Mouse (Mus musculus) spleen, adult 12 weeks (tissue): ENCODE results near the gene Aurkaip1.

ENCODE experiments used
- DNase-seq: peaks from one replicate; pipeline ENCODE4 v3.0.0; 2022; ENCODE audit warnings: low spot score

Aurkaip1 gene

DNA sequence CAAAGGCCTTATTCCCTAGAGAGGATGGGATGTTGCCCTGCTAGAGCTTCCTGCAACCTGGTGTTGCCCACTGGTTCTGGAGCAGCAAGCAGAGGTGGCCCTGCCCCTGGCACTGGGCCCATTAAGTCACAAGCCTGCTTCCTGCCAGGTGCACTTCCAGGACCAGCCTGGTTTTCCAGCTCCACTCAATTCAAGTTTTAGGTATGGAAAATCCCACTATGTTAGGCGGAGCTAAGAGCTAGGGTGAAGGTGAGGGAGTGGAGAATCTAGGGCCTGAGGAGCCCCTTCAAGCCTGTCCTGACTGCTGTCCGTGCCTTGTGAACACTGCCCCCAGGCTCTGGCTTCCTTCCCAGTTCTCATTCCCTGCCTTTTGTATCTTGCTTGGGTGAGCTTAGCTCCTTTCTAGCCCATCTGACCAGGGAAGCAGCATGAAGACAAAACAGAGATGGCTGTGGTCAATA, 20.9 kb downstream of the Aurkaip1 start:
- no peak for DNase-seq

DNA sequence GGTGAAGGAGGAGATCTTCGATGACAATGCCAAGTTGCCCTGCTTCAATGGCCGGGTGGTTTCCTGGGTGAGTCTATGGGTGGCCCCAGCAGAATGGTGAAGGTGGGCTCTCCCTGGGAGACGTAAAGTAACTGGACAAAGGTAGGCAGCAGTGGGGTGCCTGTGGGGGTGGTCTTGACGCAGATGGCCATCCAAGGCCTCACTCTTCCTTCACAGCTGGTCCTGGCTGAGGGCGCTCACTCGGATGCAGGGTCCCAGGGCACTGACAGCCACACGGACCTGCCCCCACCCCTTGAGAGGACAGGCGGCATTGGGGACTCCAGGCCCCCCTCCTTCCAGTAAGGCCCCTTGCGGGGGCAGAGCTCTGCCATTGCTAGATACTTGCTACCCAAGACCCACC, 22.3 kb downstream of the Aurkaip1 start:
- DNase-seq, result no peak

DNA sequence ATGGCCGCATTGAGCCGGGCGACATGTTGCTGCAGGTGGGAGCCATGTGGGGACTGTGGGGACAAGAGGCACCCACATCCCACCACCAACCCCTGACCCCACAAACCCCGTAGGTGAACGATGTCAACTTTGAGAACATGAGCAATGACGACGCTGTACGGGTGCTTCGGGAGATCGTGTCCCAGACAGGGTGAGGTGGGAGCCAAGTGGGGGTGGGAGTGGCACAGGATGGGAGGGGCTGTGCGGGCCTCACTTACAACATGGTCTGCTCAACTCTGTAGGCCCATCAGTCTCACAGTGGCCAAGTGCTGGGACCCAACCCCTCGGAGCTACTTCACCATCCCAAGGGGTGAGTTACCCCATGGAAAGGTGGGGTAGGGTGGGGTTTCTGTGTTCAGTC, 23.9 kb downstream of the Aurkaip1 start:
- DNase-seq, result no peak

DNA sequence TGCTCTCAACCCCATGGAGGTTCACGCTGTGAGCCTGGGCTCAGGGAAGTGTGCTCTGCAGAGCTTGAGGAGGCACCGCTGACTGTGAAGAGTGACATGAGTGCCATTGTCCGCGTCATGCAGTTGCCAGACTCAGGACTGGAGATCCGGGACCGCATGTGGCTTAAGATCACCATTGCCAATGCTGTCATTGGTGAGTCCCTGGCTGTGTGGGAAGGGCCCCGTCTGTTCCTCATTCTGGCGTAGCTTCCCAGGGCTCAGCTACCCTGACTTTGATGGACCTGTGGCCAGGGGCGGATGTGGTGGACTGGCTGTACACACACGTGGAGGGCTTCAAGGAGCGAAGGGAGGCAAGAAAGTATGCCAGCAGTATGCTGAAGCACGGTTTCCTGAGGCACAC, 25.0 kb downstream of the Aurkaip1 start:
- no peak for DNase-seq

DNA sequence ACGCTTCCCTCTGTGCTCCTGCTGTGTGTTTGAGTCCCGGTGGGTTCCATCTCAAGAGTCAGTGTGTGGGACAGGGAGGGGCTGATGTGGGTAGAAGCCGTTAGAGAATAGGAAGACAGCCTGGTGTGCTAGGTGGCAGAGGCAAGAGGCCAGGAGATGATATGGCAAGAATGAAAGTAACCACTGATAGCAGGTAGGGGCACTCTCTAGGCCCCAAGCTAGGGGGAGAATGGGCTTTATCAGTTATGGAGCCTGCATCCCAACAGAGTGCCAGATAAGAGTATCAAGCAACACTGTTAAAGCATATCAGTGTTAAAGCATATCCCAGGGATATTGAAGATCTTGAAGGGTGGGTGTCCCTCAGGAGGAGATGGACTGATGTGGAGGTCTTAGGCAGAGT, 25.8 kb downstream of the Aurkaip1 start:
- no peak for DNase-seq

DNA sequence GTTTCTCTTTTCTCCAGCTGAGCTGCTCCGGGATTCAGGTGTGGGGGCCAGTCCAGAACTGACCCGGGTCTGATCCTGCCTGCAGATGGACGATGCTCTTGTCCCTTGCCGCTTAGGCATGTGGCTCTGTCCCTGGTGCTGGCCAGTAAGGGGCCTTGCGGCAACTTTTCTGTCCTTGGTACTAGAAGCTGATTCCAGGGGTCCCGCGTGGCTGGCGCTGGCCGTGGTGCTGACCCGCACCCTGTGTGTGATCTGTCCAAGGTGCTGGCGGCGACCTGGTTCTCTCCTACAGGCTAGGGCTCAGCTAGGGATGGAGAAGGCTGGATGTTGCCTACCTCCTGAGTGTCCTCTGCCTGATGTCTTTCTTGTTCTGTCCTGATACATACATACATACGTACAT, 28.2 kb downstream of the Aurkaip1 start:
- no peak for DNase-seq

DNA sequence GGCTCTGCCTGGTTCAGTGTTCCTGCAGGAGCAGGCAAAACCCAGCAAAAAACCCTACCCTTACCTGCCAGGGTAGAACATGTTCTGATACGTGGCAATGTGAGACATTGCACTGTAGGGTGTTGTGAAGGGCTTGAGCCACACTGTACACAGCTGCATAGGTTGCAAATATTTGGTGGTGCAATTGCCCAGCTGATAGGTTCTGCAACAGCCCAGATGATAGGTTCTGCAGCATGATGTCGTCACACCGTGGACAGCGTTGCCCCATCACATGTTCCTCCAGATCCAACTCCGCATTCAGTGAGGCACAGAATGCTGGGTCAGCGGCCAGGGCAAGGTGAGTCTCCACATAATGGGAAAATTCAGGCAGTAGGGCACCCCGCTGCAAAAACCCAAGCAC, 30.7 kb downstream of the Aurkaip1 start:
- DNase-seq, result no peak

DNA sequence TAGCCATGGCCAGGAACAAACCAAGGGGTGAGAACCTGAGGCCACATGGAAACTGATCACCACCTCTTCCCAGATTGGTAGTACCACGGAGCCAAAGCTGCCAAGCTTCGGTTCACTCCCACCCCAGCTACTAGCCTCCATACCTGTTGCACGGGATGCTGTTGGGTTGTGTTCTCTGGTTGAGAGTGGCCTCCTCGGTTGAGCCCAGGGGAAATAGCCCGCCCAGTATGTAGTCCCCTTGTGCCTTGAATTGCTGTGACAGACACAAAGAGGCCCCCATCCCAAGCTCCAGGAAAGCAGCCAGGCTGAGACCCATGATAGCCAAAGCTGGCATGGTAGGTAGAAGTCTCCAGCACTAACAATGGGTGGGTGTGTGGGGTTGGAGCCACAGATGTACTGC, 31.9 kb downstream of the Aurkaip1 start, which contains the start of gene Tas1r3:
TSS of gene Tas1r3 (minus strand) at position 362 of the 400 bp plus-strand sequence.
- DNase-seq, result no peak

DNA sequence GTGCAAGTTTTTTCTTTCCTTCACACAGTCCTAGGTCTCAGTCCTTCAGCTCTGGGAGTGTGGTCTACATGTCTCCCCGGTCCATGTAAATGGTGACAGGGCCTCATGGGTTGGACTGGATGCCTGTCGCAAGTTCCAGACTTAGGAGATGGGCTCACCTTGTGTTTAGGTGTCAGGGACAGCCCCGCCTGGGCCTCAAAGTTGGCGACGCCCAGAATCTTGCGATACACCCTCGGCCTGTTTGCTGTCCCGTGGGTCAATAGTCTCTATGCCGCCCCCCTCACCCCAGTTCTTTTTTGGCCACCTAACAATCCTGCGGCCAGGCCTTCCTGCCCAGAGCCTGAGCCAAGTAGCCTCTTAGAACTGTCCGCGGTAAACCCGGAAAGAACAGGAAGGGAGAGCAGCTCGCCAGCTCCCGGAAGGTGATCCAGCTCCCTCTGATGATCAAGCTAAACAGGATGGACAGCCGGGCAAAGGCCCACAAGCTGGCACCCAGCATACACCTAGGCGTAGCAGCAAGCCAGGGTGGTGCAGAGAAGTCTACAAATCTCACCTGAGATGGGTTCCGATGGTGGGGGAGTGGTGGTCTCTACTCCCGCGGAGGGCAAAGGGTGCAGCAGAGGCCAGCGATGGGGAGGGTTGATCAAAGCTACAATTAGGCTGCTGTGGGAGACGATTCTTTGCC, 37.7 kb downstream of the Aurkaip1 start:
- DNase-seq, result no peak

DNA sequence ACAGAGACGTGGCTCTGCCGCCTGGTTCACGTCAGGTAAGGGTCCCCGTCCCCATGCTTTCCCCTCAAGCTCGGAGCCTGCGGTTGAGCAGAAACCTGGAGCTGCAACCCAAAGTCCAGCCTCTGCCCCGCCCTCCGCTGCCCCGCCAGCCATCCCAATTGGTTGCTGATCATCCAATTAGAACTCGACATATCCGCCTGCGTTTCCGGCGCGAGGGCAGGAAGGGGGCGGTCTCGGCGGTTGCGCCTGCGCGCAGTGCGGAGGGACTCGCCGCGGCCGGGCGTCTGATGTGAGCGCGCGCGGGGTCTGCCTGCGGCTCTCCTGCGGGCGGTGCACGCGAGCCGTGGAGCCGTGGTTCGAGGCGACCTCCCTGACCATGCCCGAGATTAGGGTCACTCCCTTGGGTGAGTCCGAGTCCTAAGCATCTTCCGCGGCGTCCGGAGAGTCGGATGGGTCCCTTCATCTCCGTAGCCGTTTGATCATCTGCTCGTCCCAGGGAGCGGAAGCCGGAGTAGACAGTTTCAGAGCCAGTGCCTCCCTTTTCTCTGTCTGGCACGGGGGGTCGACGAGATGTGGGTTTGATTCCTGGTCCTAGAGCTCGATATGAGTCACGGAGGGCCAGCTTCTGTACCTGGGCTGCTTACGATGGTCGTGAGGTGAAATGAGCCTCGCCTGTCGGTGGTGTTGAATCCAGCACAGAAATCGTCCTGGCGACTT, 38.4 kb downstream of the Aurkaip1 start, which contains the start of the genes Cptp and Ints11:
TSS of gene Cptp (minus strand) at position 124 of the 717 bp plus-strand sequence.
TSS of gene Ints11 (plus strand) at position 230 of the 717 bp plus-strand sequence.
- DNase-seq, result peak; percentile 90

DNA sequence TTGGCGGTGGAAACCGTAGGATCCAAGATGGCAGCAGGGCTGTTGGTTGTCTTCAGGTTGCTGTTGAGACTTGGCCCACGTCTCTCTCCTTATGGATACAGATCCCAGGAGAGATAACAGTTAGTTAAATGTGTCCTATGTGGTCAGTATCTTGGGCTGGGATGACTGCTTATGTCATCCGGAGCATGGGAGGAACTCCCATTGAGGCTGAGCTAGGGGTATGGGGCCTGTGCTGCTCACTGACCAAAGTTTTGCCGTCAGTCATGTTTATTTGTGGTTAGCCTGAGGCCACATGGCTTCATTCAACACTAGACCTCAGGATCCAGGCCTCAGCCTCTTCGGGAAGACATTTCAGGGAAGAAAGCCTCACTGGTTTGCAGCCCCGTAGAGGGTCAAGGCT, 40.3 kb downstream of the Aurkaip1 start:
- no peak for DNase-seq
